Mouse (Mus musculus): Measurements from ENCODE around the gene Gm29609. TPM values are rescaled to one million over a fixed set of nuclear protein-coding genes. Genes with fewer than 3 reads are reported as not detected.

Gm29609 gene
- polyA plus RNA-seq, 1 experiment from 2014 or later: 0.53 TPM

DNA sequence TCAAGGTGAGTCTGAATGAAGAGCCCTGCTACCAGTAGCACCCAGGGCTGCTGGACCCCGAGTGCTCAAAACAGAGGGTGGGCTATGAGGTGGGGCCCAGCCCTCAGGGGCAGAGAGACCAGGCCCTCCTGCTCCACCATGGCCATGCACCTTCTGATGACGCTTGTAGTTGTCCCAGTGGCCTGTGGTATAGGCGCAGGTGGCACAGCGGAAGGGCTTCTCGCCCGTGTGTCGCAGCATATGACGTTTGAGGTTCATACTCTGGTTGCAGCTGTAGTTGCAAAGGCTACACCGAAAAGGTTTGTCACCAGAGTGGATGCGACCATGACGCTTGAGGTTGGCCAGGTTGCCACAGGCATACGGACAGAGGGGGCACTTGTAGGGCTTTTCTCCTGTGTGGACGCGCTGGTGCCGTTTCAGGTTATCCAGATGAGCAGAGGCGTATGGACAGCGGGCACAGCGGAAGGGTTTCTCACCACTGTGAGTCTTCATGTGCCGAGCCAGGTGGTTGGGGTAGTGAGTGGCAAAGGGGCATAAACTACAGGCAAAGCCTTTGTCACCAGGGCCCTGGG lies 19.7 kb upstream of the Gm29609 start:
- peaks cover 9% of the 10 kb centered on the region; the same call in 1 of the 2 replicates for H3K4me1 ChIP-seq (replicated peaks; ENCODE audit: insufficient read depth, low read length)
- ATAC-seq (replicated peaks; ENCODE audit: low FRiP score, low read depth): no peak

DNA sequence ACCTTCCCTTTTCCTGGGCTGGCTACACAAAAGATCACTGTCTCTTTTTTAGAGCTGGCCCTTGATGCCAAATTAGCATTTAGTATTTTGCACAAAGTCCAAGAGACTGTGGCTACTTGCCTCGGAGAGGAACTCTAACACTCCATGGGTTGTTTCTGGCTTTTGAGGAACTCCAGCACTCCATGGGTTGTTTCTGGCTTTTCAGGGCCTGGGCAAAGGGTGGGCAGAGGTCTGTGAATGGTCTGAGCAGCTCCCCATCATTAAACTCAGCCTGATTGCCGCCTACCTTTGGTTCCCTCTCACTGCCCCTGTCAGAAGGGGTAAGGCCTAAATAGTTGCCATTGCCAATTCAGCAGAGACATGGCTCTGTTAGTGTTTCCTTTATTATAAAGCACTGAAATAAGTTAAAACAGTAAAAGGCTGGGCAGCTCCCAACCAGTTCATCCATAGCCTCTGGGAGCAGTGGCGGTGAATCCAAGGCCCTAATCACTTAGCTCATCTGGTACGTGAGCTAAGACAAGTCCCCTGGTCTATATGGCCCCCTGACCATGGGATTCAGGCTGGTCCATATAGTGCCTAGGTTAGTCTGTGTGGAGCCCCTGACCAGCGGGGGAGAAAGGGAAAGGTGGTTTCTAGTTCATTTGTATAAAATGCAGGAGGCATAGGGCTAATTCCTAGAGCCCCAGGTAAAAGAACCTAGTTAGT lies 19.1 kb upstream of the Gm29609 start:
- H3K36me3 ChIP-seq (ENCODE audit: insufficient read depth, low read length): peaks cover 45% of the 10 kb centered on the region
- TF ChIP-seq CTCF (IDR thresholded peaks at IDR 0.05; ENCODE audit: low read depth): no peak
- H3K4me3 ChIP-seq (replicated peaks; ENCODE audit: low read depth, low read length): no peak overlapping the region
- ATAC-seq (replicated peaks; ENCODE audit: low FRiP score, low read depth) (no peak), DNase-seq (ENCODE audit: low spot score) (no peak)
- H3K4me2 ChIP-seq (ENCODE audit: low read length): no peak overlapping the region
- 0 out of 2 replicates have a peak, but pooled peaks cover 3% of the 10 kb centered on the region for H3K9me3 ChIP-seq (replicated peaks; ENCODE audit: low read length)
- WGBS: 87% methylated on average over 5 of the region's 5 CpGs
- no peaks in the 10 kb centered on the region for H3K27me3 ChIP-seq (ENCODE audit: insufficient read depth, low read length)
- no peak overlapping the region for H3K9ac ChIP-seq (ENCODE audit: low read depth, low read length)
- H3K27ac ChIP-seq: no peak overlapping the region
- peaks cover 13% of the 10 kb centered on the region; the same call in 1 of the 2 replicates for H3K4me1 ChIP-seq (replicated peaks; ENCODE audit: insufficient read depth, low read length)

More for the DNA sequence above, 19.7 kb upstream of the Gm29609 start:
- Histone ChIP-seq H3K36me3 (ENCODE audit: insufficient read depth, low read length) (peaks cover 45% of the 10 kb centered on the region), H3K9me3 (replicated peaks; ENCODE audit: low read length) (0 out of 2 replicates have a peak, but pooled peaks cover 3% of the 10 kb centered on the region), H3K27me3 (ENCODE audit: insufficient read depth, low read length) (no peaks in the 10 kb centered on the region), H3K27ac (no peak overlapping the region), H3K4me2 (ENCODE audit: low read length) (no peak overlapping the region), H3K9ac (ENCODE audit: low read depth, low read length) (no peak overlapping the region), H3K4me3 (replicated peaks; ENCODE audit: low read depth, low read length) (no peak overlapping the region)
- 92% methylated on average over 19 of the region's 19 CpGs for WGBS
- no peak for TF ChIP-seq CTCF (IDR thresholded peaks at IDR 0.05; ENCODE audit: low read depth)
- DNase-seq (ENCODE audit: low spot score): no peak

DNA sequence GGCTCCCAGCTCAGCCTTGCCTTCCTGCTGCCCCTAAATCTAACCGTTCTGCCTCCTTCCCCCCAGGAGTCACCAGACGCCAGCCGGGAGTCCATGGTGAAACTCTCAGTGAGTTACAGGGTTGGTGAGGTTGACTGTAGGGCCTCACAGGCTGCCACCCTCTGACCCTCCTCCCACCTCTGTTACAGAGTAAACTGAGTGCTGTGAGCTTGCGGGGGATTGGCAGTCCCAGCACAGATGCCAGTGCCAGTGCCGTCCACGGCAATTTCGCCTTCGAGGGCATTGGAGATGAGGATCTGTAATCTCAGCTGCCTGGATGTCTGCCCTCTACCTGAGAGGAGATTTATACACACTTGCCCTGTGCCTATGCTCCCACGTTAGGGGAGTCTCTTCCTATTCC lies 18.5 kb upstream of the Gm29609 start:
- Histone ChIP-seq H3K36me3 (ENCODE audit: insufficient read depth, low read length) (peaks cover 45% of the 10 kb centered on the region), H3K9me3 (replicated peaks; ENCODE audit: low read length) (0 out of 2 replicates have a peak, but pooled peaks cover 3% of the 10 kb centered on the region), H3K27ac (no peak overlapping the region), H3K4me2 (ENCODE audit: low read length) (no peak overlapping the region), H3K4me1 (replicated peaks; ENCODE audit: insufficient read depth, low read length) (peaks cover 13% of the 10 kb centered on the region; the same call in 1 of the 2 replicates), H3K4me3 (replicated peaks; ENCODE audit: low read depth, low read length) (no peak overlapping the region), H3K9ac (ENCODE audit: low read depth, low read length) (no peak overlapping the region), H3K27me3 (ENCODE audit: insufficient read depth, low read length) (no peaks in the 10 kb centered on the region)
- no peak for DNase-seq (ENCODE audit: low spot score)
- TF ChIP-seq CTCF (IDR thresholded peaks at IDR 0.05; ENCODE audit: low read depth): no peak
- ATAC-seq (replicated peaks; ENCODE audit: low FRiP score, low read depth): no peak
- 73% methylated on average over 9 of the region's 9 CpGs for WGBS

DNA sequence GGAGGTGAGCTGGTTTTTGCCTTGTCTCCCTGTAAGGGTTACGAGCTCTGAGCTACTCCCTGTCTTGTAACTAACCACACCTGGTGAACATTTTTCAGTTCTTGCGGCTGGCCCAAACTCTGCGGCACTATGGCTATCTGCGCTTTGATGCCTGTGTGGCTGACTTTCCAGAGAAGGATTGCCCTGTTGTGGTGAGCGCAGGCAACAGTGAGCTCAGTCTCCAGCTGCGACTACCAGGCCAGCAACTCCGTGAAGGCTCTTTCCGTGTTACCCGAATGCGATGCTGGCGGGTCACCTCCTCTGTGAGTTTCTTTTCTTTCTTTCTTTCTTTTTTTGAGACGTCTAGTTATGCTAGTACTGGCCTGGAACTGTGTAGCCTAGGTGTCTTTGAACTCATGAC lies 17.4 kb upstream of the Gm29609 start:
- H3K4me2 ChIP-seq (ENCODE audit: low read length): no peak overlapping the region
- no peak overlapping the region for H3K27ac ChIP-seq
- DNase-seq (ENCODE audit: low spot score): no peak
- no peak overlapping the region for H3K9ac ChIP-seq (ENCODE audit: low read depth, low read length)
- ATAC-seq (replicated peaks; ENCODE audit: low FRiP score, low read depth): no peak
- H3K36me3 ChIP-seq (ENCODE audit: insufficient read depth, low read length): peaks cover 45% of the 10 kb centered on the region
- no peaks in the 10 kb centered on the region for H3K27me3 ChIP-seq (ENCODE audit: insufficient read depth, low read length)
- WGBS: 95% methylated on average over 12 of the region's 12 CpGs
- no peak for TF ChIP-seq CTCF (IDR thresholded peaks at IDR 0.05; ENCODE audit: low read depth)
- no peak overlapping the region for H3K4me3 ChIP-seq (replicated peaks; ENCODE audit: low read depth, low read length)
- H3K4me1 ChIP-seq (replicated peaks; ENCODE audit: insufficient read depth, low read length): peaks cover 15% of the 10 kb centered on the region; the same call in 1 of the 2 replicates
- 0 out of 2 replicates have a peak, but pooled peaks cover 3% of the 10 kb centered on the region for H3K9me3 ChIP-seq (replicated peaks; ENCODE audit: low read length)

DNA sequence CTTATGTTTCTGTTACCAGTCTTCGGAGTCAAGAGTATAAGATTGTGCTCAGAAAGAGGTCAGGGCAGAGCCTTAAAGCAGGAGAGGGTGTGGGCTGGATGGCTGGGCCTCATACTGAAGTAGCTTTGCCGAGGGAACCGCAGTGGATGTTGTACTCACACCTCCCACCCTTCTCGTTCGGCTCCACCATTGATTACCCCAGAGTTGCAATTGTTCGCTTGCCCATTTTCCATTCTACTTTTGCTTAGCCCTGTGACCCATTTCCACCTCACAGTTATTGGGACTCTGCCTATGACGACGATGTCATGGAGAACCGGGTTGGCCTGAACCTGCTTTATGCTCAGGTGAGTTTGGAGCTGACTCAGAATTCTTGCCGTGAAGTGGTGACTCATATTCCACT lies 16.5 kb upstream of the Gm29609 start:
- no peak for DNase-seq (ENCODE audit: low spot score)

DNA sequence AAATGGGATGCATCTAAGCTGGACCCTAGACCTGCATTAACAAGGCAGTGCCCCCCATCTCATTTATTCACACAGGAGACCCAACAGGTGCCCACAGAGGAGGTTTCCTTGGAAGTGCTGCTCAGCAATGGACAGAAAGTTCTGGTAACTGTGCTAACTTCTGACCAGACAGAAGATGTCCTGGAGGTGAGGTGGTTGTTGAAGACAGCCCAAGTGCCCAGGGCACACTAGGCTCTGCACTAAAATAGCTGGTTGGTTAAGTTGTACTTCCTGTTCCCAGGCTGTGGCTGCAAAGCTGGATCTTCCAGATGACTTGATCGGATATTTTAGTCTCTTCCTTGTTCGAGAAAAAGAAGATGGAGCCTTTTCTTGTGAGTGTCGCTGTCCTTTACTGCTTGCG lies 16.0 kb upstream of the Gm29609 start:
- Histone ChIP-seq H3K9me3 (replicated peaks; ENCODE audit: low read length) (0 out of 2 replicates have a peak, but pooled peaks cover 3% of the 10 kb centered on the region), H3K9ac (ENCODE audit: low read depth, low read length) (no peak overlapping the region), H3K4me3 (replicated peaks; ENCODE audit: low read depth, low read length) (no peak overlapping the region), H3K4me2 (ENCODE audit: low read length) (no peak overlapping the region), H3K27me3 (ENCODE audit: insufficient read depth, low read length) (no peaks in the 10 kb centered on the region), H3K4me1 (replicated peaks; ENCODE audit: insufficient read depth, low read length) (peaks cover 17% of the 10 kb centered on the region; the same call in 1 of the 2 replicates), H3K27ac (no peak overlapping the region), H3K36me3 (ENCODE audit: insufficient read depth, low read length) (peaks cover 51% of the 10 kb centered on the region)
- DNase-seq (ENCODE audit: low spot score) (no peak), ATAC-seq (replicated peaks; ENCODE audit: low FRiP score, low read depth) (no peak)
- 88% methylated on average over 4 of the region's 4 CpGs for WGBS
- TF ChIP-seq CTCF (IDR thresholded peaks at IDR 0.05; ENCODE audit: low read depth): no peak

More for the DNA sequence above, 16.5 kb upstream of the Gm29609 start:
- no peak for TF ChIP-seq CTCF (IDR thresholded peaks at IDR 0.05; ENCODE audit: low read depth)
- H3K27ac ChIP-seq: no peak overlapping the region
- no peak overlapping the region for H3K9ac ChIP-seq (ENCODE audit: low read depth, low read length)
- H3K4me3 ChIP-seq (replicated peaks; ENCODE audit: low read depth, low read length): no peak overlapping the region
- no peak overlapping the region for H3K4me2 ChIP-seq (ENCODE audit: low read length)
- no peak for ATAC-seq (replicated peaks; ENCODE audit: low FRiP score, low read depth)
- peaks cover 20% of the 10 kb centered on the region; the same call in 1 of the 2 replicates for H3K4me1 ChIP-seq (replicated peaks; ENCODE audit: insufficient read depth, low read length)
- H3K9me3 ChIP-seq (replicated peaks; ENCODE audit: low read length): 0 out of 2 replicates have a peak, but pooled peaks cover 3% of the 10 kb centered on the region
- no peaks in the 10 kb centered on the region for H3K27me3 ChIP-seq (ENCODE audit: insufficient read depth, low read length)
- peaks cover 46% of the 10 kb centered on the region for H3K36me3 ChIP-seq (ENCODE audit: insufficient read depth, low read length)
- 90% methylated on average over 10 of the region's 10 CpGs for WGBS

Data from kidney, postnatal 0 days (tissue).